Mouse (Mus musculus): ENCODE measurements around the gene Il4. TPM values are rescaled to one million over a fixed set of nuclear protein-coding genes. Genes with fewer than 3 reads are reported as not detected.

Il4 gene
- polyA plus RNA-seq, 1 experiment from 2014 or later = 7.6 TPM

GRCm38 (mm10) chr11:53644017-53644416 is 25.5 kb upstream of the Il4 start:
- Histone ChIP-seq H3K4me1 (ENCODE audit: control insufficient read depth, insufficient read depth, low read length) (no peaks in the 10 kb centered on the region), H3K36me3 (ENCODE audit: control insufficient read depth, insufficient read depth, low read length) (no peaks in the 10 kb centered on the region), H3K4me3 (ENCODE audit: low read depth, low read length) (no peak overlapping the region), H3K27me3 (ENCODE audit: control insufficient read depth, insufficient read depth, low read length) (no peaks in the 10 kb centered on the region), H3K4me2 (ENCODE audit: low read depth, low read length) (no peak overlapping the region), H3K27ac (ENCODE audit: low read depth, low read length) (no peak overlapping the region), H3K9ac (replicated peaks; ENCODE audit: low read depth, low read length) (no peak overlapping the region), H3K9me3 (ENCODE audit: control insufficient read depth, low read length) (no peaks in the 10 kb centered on the region)
- ATAC-seq (ENCODE audit: low read depth) = no peak
- WGBS = 79% methylated on average over 5 of the region's 5 CpGs

DNA sequence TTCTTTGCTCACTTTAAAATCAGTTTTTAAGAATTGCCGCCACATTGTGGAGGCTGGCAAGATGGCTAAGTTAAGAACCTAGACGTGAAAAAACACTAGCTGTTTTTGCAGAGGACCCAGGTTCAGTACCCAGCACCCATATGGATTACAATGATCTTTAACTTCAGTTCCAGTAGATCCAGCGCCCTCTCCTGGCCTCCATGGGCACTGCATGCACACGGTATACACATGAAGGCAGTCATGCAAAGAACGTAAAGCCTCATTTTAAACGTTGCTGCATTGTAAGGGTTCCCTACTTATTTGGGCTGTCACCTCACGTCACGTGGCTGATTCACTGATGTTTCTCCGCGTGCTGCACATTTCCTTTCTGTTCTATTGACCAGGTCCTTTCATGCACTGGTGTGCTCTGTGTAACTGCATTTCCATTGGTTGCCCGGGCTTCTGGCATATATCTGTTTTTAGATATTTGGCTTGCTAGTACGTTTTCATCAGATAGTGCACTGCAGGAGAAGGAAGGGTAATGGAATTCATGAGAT is 24.3 kb upstream of the Il4 start:
- Histone ChIP-seq H3K9ac (replicated peaks; ENCODE audit: low read depth, low read length) (no peak overlapping the region), H3K4me3 (ENCODE audit: low read depth, low read length) (no peak overlapping the region), H3K36me3 (ENCODE audit: control insufficient read depth, insufficient read depth, low read length) (no peaks in the 10 kb centered on the region), H3K27me3 (ENCODE audit: control insufficient read depth, insufficient read depth, low read length) (no peaks in the 10 kb centered on the region), H3K4me1 (ENCODE audit: control insufficient read depth, insufficient read depth, low read length) (no peaks in the 10 kb centered on the region), H3K9me3 (ENCODE audit: control insufficient read depth, low read length) (no peaks in the 10 kb centered on the region), H3K4me2 (ENCODE audit: low read depth, low read length) (no peak overlapping the region), H3K27ac (ENCODE audit: low read depth, low read length) (no peak overlapping the region)
- no peak for ATAC-seq (ENCODE audit: low read depth)
- 78% methylated on average over 12 of the region's 12 CpGs for WGBS

DNA sequence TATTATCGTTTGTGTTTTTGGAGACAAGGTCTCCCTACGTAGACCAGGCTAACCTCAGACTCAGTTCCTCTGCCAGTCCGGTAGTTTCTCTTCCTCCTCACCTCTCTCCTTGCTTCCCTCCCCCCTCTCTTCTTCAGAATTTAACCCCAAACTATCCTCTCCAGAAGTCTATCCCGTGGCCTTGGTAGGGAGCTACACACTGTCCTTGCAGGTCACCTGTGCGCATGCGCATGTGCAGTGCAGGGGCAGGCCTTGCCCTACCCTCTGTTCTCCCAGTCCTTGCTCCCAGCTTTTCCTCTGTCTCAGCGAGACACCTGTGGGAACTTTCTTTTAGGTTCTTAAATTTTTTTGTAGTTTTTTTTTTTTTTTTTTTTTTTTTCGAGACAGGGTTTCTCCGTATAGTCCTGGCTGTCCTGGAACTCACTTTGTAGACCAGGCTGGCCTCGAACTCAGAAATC is 19.4 kb upstream of the Il4 start:
- H3K4me3 ChIP-seq (ENCODE audit: low read depth, low read length) = no peak overlapping the region
- H3K4me2 ChIP-seq (ENCODE audit: low read depth, low read length) = no peak overlapping the region
- H3K9me3 ChIP-seq (ENCODE audit: control insufficient read depth, low read length) = no peaks in the 10 kb centered on the region
- peaks cover 4% of the 10 kb centered on the region; the same call in 1 of the 2 replicates for H3K27me3 ChIP-seq (ENCODE audit: control insufficient read depth, insufficient read depth, low read length)
- H3K9ac ChIP-seq (replicated peaks; ENCODE audit: low read depth, low read length) = no peak overlapping the region
- no peak for ATAC-seq (ENCODE audit: low read depth)
- H3K36me3 ChIP-seq (ENCODE audit: control insufficient read depth, insufficient read depth, low read length) = no peaks in the 10 kb centered on the region
- 85% methylated on average over 10 of the region's 10 CpGs for WGBS
- H3K27ac ChIP-seq (ENCODE audit: low read depth, low read length) = no peak overlapping the region
- H3K4me1 ChIP-seq (ENCODE audit: control insufficient read depth, insufficient read depth, low read length) = peaks cover 3% of the 10 kb centered on the region; the same call in 1 of the 2 replicates

DNA sequence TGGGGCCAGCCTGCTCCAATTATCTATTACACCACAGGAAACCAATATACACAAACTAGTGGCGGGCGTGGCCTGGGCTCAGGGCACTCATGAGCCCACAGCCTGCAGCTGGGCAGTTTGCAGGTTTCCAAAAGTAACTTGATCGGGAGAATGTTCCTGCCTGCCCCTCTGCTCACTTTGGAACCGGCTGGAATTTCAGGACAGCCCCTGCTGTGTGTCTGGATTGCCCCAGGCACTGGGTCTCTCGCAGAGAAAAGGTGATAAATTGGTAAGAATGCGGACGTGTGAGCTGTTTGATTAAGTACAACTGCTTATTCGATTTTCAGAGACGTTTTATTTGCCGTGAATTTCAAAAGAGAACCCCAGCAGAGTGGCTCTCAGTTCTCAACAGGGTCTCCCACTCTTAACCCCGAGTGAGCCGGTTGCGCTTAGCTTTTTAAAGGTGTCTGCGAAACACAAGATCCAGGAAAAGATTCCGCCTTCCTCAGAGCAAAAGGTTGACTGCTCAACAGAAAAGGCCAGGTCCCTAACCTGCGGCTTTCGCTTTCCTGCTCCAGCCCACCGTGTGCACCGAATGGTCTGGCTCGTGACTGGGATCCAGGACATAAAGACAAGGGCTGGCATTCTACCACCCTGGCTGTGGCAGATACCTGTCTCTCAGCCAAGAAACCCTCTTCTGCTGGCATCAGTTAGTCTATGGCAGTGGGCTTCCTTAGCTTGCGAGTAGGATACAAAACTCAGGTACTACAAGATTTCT is 18.8 kb upstream of the Il4 start:
- Histone ChIP-seq H3K27ac (ENCODE audit: low read depth, low read length) (no peak overlapping the region), H3K36me3 (ENCODE audit: control insufficient read depth, insufficient read depth, low read length) (no peaks in the 10 kb centered on the region), H3K9me3 (ENCODE audit: control insufficient read depth, low read length) (no peaks in the 10 kb centered on the region), H3K4me3 (ENCODE audit: low read depth, low read length) (no peak overlapping the region), H3K9ac (replicated peaks; ENCODE audit: low read depth, low read length) (no peak overlapping the region), H3K4me2 (ENCODE audit: low read depth, low read length) (no peak overlapping the region), H3K27me3 (ENCODE audit: control insufficient read depth, insufficient read depth, low read length) (peaks cover 4% of the 10 kb centered on the region; the same call in 1 of the 2 replicates), H3K4me1 (ENCODE audit: control insufficient read depth, insufficient read depth, low read length) (peaks cover 3% of the 10 kb centered on the region; the same call in 1 of the 2 replicates)
- no peak for ATAC-seq (ENCODE audit: low read depth)
- 16% methylated on average over 21 of the region's 21 CpGs for WGBS

- peak overlapping the region; percentile 28 for H3K4me3 ChIP-seq (ENCODE audit: low read depth, low read length)
- WGBS = 3% methylated on average over 39 of the region's 40 CpGs
These were observed 17.7 kb upstream of the Il4 start for GRCm38 (mm10) chr11:53636183-53636646.

DNA sequence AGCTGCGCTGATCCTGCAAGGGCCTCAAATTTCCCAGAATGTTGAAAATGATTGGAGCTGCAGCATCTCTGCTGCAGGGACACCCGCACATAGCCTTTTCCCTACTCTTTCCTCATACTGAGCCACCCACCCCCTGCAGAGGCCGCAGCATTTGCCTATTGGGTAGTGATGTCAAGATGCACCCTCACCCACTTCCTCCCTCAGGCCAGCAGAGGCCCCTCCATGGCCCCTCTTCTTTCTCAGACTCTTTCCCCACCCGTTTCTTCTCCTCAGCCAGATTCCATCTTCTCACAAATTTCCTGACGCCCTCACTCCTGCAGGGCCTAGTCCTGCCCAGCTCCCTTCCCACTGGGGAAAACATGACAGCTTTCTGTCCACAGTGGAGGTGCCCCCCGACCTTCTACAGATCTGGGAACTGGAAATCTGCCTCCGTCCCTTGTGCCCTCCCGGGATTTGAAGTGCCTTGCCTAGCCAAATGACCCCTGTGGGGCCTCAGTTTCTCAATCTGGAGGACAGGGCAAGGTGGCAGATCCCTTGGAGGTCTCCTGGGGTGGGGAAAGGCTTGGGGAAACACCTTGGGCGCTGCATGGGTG is 17.2 kb upstream of the Il4 start:
- peak overlapping the region; percentile 55 for H3K4me2 ChIP-seq (ENCODE audit: low read depth, low read length)
- H3K4me1 ChIP-seq (ENCODE audit: control insufficient read depth, insufficient read depth, low read length) = peaks cover 3% of the 10 kb centered on the region; the same call in 1 of the 2 replicates
- peak overlapping the region; percentile 28 for H3K4me3 ChIP-seq (ENCODE audit: low read depth, low read length)
- H3K36me3 ChIP-seq (ENCODE audit: control insufficient read depth, insufficient read depth, low read length) = no peaks in the 10 kb centered on the region
- WGBS = 49% methylated on average over 9 of the region's 9 CpGs
- H3K9me3 ChIP-seq (ENCODE audit: control insufficient read depth, low read length) = no peaks in the 10 kb centered on the region
- no peak overlapping the region for H3K9ac ChIP-seq (replicated peaks; ENCODE audit: low read depth, low read length)
- H3K27ac ChIP-seq (ENCODE audit: low read depth, low read length) = no peak overlapping the region
- peaks cover 4% of the 10 kb centered on the region; the same call in 1 of the 2 replicates for H3K27me3 ChIP-seq (ENCODE audit: control insufficient read depth, insufficient read depth, low read length)
- ATAC-seq (ENCODE audit: low read depth) = no peak

More at GRCm38 (mm10) chr11:53636183-53636646, 17.7 kb upstream of the Il4 start:
- Histone ChIP-seq H3K9me3 (ENCODE audit: control insufficient read depth, low read length) (no peaks in the 10 kb centered on the region), H3K27ac (ENCODE audit: low read depth, low read length) (no peak overlapping the region), H3K4me2 (ENCODE audit: low read depth, low read length) (peak overlapping the region; percentile 55), H3K27me3 (ENCODE audit: control insufficient read depth, insufficient read depth, low read length) (peaks cover 4% of the 10 kb centered on the region; the same call in 1 of the 2 replicates), H3K36me3 (ENCODE audit: control insufficient read depth, insufficient read depth, low read length) (no peaks in the 10 kb centered on the region), H3K9ac (replicated peaks; ENCODE audit: low read depth, low read length) (no peak overlapping the region), H3K4me1 (ENCODE audit: control insufficient read depth, insufficient read depth, low read length) (peaks cover 3% of the 10 kb centered on the region; the same call in 1 of the 2 replicates)
- no peak for ATAC-seq (ENCODE audit: low read depth)

DNA sequence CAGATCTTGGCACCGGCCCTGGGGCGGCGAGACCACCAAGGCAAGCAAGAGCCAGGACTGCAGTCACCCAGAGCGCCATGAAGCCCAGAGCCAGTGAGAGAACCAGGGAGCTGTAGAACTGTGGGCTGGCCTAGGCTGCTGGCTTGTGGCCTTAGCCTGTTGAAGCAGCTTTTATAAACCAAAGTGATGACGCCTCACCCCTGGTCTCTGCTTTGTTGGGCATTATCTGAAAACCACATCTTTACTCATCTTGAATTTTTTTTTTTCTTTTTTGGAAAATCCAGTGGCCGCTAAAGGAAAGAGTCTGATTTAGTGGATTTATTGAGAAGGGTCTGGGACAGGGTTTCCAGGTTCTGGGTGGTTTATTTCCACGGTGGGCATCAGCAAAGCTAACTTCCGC is 16.1 kb upstream of the Il4 start, which contains the start of gene Il13:
Gene Il13, minus strand, starts transcription at position 147 of the 400 bp plus-strand sequence.
- ATAC-seq (ENCODE audit: low read depth) = no peak
- no peaks in the 10 kb centered on the region for H3K36me3 ChIP-seq (ENCODE audit: control insufficient read depth, insufficient read depth, low read length)
- 96% methylated on average over 8 of the region's 8 CpGs for WGBS

GRCm38 (mm10) chr11:53633644-53634043 is 15.2 kb upstream of the Il4 start:
- Histone ChIP-seq H3K4me1 (ENCODE audit: control insufficient read depth, insufficient read depth, low read length) (peaks cover 3% of the 10 kb centered on the region; the same call in 1 of the 2 replicates), H3K4me3 (ENCODE audit: low read depth, low read length) (no peak overlapping the region), H3K36me3 (ENCODE audit: control insufficient read depth, insufficient read depth, low read length) (no peaks in the 10 kb centered on the region), H3K4me2 (ENCODE audit: low read depth, low read length) (no peak overlapping the region), H3K9me3 (ENCODE audit: control insufficient read depth, low read length) (no peaks in the 10 kb centered on the region), H3K27ac (ENCODE audit: low read depth, low read length) (no peak overlapping the region), H3K9ac (replicated peaks; ENCODE audit: low read depth, low read length) (no peak overlapping the region), H3K27me3 (ENCODE audit: control insufficient read depth, insufficient read depth, low read length) (peaks cover 4% of the 10 kb centered on the region; the same call in 1 of the 2 replicates)
- ATAC-seq (ENCODE audit: low read depth) = no peak
- WGBS = 90% methylated on average over 7 of the region's 7 CpGs

More for the DNA sequence above, 16.1 kb upstream of the Il4 start, which contains the start of gene Il13:
- Histone ChIP-seq H3K27ac (ENCODE audit: low read depth, low read length) (no peak within 1 kb of the TSS), H3K4me2 (ENCODE audit: low read depth, low read length) (no peak within 1 kb of the TSS), H3K9me3 (ENCODE audit: control insufficient read depth, low read length) (no peaks in the 10 kb centered on the region), H3K4me1 (ENCODE audit: control insufficient read depth, insufficient read depth, low read length) (peaks cover 3% of the 10 kb centered on the region; the same call in 1 of the 2 replicates), H3K9ac (replicated peaks; ENCODE audit: low read depth, low read length) (no peak within 1 kb of the TSS), H3K4me3 (ENCODE audit: low read depth, low read length) (no peak within 1 kb of the TSS), H3K27me3 (ENCODE audit: control insufficient read depth, insufficient read depth, low read length) (peaks cover 4% of the 10 kb centered on the region; the same call in 1 of the 2 replicates)

Measured in neural tube, embryonic 14.5 days (tissue).